Mouse (Mus musculus) MEL (cell line): Measurements from ENCODE around the gene Slit1. TPM values are rescaled to one million over a fixed set of nuclear protein-coding genes. Genes with fewer than 3 reads are reported as not detected.

Source experiments
- DNase-seq: peaks from one replicate; pipeline ENCODE4 v3.0.0; 2011; ENCODE audit warnings: low read depth, low spot score
- H3K27ac ChIP-seq: 2 replicates; pipeline ENCODE4 v1.5.1; 2012; ENCODE audit warnings: low read depth, mild to moderate bottlenecking, control low read depth, low read length, moderate library complexity; ENCODE audit not compliant: control insufficient read depth
- H3K27me3 ChIP-seq, 2 experiments: fragments of 150-350 bp in 1 of 2; sonication (generic) in 1 of 2; 2 replicates each; pipeline ENCODE4 v1.6.1; 2012; ENCODE audit warnings: low read length in 2 of 2, mild to moderate bottlenecking in 2 of 2, improper control_type of control experiment in 1 of 2, moderate library complexity in 1 of 2; ENCODE audit not compliant: insufficient read depth in 2 of 2, control insufficient read depth in 1 of 2
- H3K36me3 ChIP-seq, 2 experiments: 2 replicates each; pipeline ENCODE4 v1.6.1; 2012 to 2014; ENCODE audit warnings: low read length in 2 of 2, improper control_type of control experiment in 1 of 2, inconsistent platforms in 1 of 2, mild to moderate bottlenecking in 1 of 2; ENCODE audit not compliant: insufficient read depth in 2 of 2, control insufficient read depth in 1 of 2
- H3K4me1 ChIP-seq, 2 experiments: fragments of 150-350 bp in 1 of 2; sonication (generic) in 1 of 2; 2 replicates each; pipeline ENCODE4 v1.6.1; 2012; ENCODE audit warnings: low read length in 2 of 2, improper control_type of control experiment in 1 of 2, mild to moderate bottlenecking in 1 of 2; ENCODE audit not compliant: insufficient read depth in 2 of 2, control insufficient read depth in 1 of 2
- H3K4me3 ChIP-seq, 2 experiments: fragments of 150-350 bp in 1 of 2; sonication (generic) in 1 of 2; 2 replicates each; pipeline ENCODE4 v1.5.1; 2012; ENCODE audit warnings: low read depth in 2 of 2, low read length in 2 of 2, mild to moderate bottlenecking in 2 of 2, moderate library complexity in 2 of 2, control low read depth in 1 of 2, improper control_type of control experiment in 1 of 2; ENCODE audit not compliant: control insufficient read depth in 1 of 2, insufficient read depth in 1 of 2
- H3K79me2 ChIP-seq: 2 replicates; pipeline ENCODE4 v1.6.1; 2012; ENCODE audit warnings: mild to moderate bottlenecking, low read length, moderate library complexity; ENCODE audit not compliant: control insufficient read depth, poor library complexity, insufficient read depth
- H3K9ac ChIP-seq: 2 replicates; pipeline ENCODE4 v1.6.1; 2012; ENCODE audit warnings: low read depth, mild to moderate bottlenecking, control low read depth, low read length, moderate library complexity; ENCODE audit not compliant: control insufficient read depth, poor library complexity, severe bottlenecking
- H3K9me3 ChIP-seq: fragments of 150-350 bp; sonication (generic); replicated peaks from 2 replicates; pipeline ENCODE4 v1.6.1; 2012; ENCODE audit warnings: mild to moderate bottlenecking, low read length, improper control_type of control experiment, moderate library complexity; ENCODE audit not compliant: insufficient read depth
- BHLHE40 ChIP-seq: IDR thresholded peaks from 2 replicates; pipeline ENCODE4 v1.6.1; 2012; ENCODE audit warnings: low read depth, mild to moderate bottlenecking, inconsistent platforms, low read length, improper control_type of control experiment, borderline replicate concordance
- CTCF ChIP-seq, 3 experiments: IDR thresholded peaks in 2 of 3; conservative IDR thresholded peaks in 1 of 3; 2 replicates each; pipeline ENCODE4 v1.5.1; 2011 to 2012; ENCODE audit warnings: low read length in 3 of 3, low read depth in 2 of 3, mild to moderate bottlenecking in 2 of 3, improper control_type of control experiment in 1 of 3, inconsistent platforms in 1 of 3, mixed read lengths in 1 of 3, moderate library complexity in 1 of 3; ENCODE audit not compliant: control insufficient read depth in 1 of 3, insufficient read depth in 1 of 3, poor library complexity in 1 of 3, severe bottlenecking in 1 of 3
- EP300 ChIP-seq, 2 experiments: IDR thresholded peaks; 2 replicates each; pipeline ENCODE4 v1.6.1; 2011; ENCODE audit warnings: improper control_type of control experiment in 2 of 2, low read length in 2 of 2, low read depth in 1 of 2, mild to moderate bottlenecking in 1 of 2
- ETS1 ChIP-seq: IDR thresholded peaks from 2 replicates; pipeline ENCODE4 v1.6.1; 2012; ENCODE audit warnings: low read depth, mild to moderate bottlenecking, inconsistent platforms, low read length, improper control_type of control experiment, moderate library complexity
- JUND ChIP-seq: IDR thresholded peaks from 2 replicates; pipeline ENCODE4 v1.6.1; 2011; ENCODE audit warnings: low read depth, mild to moderate bottlenecking, improper control_type of control experiment, low read length
- MAFK ChIP-seq: IDR thresholded peaks from 2 replicates; pipeline ENCODE4 v1.6.1; 2011; ENCODE audit warnings: low read depth, mild to moderate bottlenecking, low read length, improper control_type of control experiment, borderline replicate concordance
- MAX ChIP-seq: IDR thresholded peaks from 2 replicates; pipeline ENCODE4 v1.6.1; 2011; ENCODE audit warnings: low read length, improper control_type of control experiment
- MAZ ChIP-seq: IDR thresholded peaks from 2 replicates; pipeline ENCODE4 v1.6.1; 2012; ENCODE audit warnings: low read depth, mild to moderate bottlenecking, inconsistent platforms, low read length, improper control_type of control experiment
- MEF2A ChIP-seq: IDR thresholded peaks from 2 replicates; pipeline ENCODE4 v1.6.1; 2014; ENCODE audit warnings: low read depth, mild to moderate bottlenecking, inconsistent platforms, low read length, improper control_type of control experiment; ENCODE audit not compliant: poor library complexity, insufficient replicate concordance, severe bottlenecking; ENCODE audit errors: extremely low read depth
- MYC ChIP-seq: IDR thresholded peaks from 2 replicates; pipeline ENCODE4 v1.6.1; 2011; ENCODE audit warnings: low read depth, mild to moderate bottlenecking, low read length, improper control_type of control experiment, moderate library complexity
- NRF1 ChIP-seq: IDR thresholded peaks from 2 replicates; pipeline ENCODE4 v1.6.1; 2014; ENCODE audit warnings: low read depth, mild to moderate bottlenecking, inconsistent platforms, low read length, improper control_type of control experiment, moderate library complexity; ENCODE audit not compliant: poor library complexity, insufficient read depth, severe bottlenecking
- POLR2A ChIP-seq, 2 experiments: IDR thresholded peaks; 2 replicates each; pipeline ENCODE4 v1.6.1; 2011 to 2012; ENCODE audit warnings: low read length in 2 of 2, mild to moderate bottlenecking in 2 of 2, control low read depth in 1 of 2, improper control_type of control experiment in 1 of 2, low read depth in 1 of 2, moderate library complexity in 1 of 2; ENCODE audit not compliant: control insufficient read depth in 1 of 2, insufficient read depth in 1 of 2, poor library complexity in 1 of 2
- POLR2AphosphoS2 ChIP-seq: IDR thresholded peaks from 2 replicates; pipeline ENCODE4 v1.6.1; 2011; ENCODE audit warnings: low read length, improper control_type of control experiment
- RAD21 ChIP-seq: IDR thresholded peaks from 2 replicates; pipeline ENCODE4 v1.6.1; 2011; ENCODE audit warnings: mild to moderate bottlenecking, low read depth, low read length, improper control_type of control experiment
- RCOR1 ChIP-seq: IDR thresholded peaks from 2 replicates; pipeline ENCODE4 v1.6.1; 2012; ENCODE audit warnings: low read depth, mild to moderate bottlenecking, inconsistent platforms, low read length, improper control_type of control experiment
- SMC3 ChIP-seq: IDR thresholded peaks from 2 replicates; pipeline ENCODE4 v1.6.1; 2011; ENCODE audit warnings: low read depth, low read length, improper control_type of control experiment
- USF1 ChIP-seq: IDR thresholded peaks from 2 replicates; pipeline ENCODE4 v1.6.1; 2014; ENCODE audit warnings: low read depth, mild to moderate bottlenecking, inconsistent platforms, low read length, improper control_type of control experiment, moderate library complexity
- ZC3H11A ChIP-seq: IDR thresholded peaks from 2 replicates; pipeline ENCODE4 v1.6.1; 2012; ENCODE audit warnings: low read depth, mild to moderate bottlenecking, inconsistent platforms, low read length, improper control_type of control experiment
- ZMIZ1 ChIP-seq: IDR thresholded peaks from 2 replicates; pipeline ENCODE4 v1.6.1; 2012; ENCODE audit warnings: low read depth, mild to moderate bottlenecking, inconsistent platforms, low read length, improper control_type of control experiment, moderate library complexity
- ZNF384 ChIP-seq: IDR thresholded peaks from 2 replicates; pipeline ENCODE4 v1.6.1; 2012; ENCODE audit warnings: low read depth, mild to moderate bottlenecking, inconsistent platforms, low read length, improper control_type of control experiment
- polyA plus RNA-seq, 2 experiments: library from polyadenylated mRNA; stranded (reverse) in 1 of 2; unstranded in 1 of 2; fragments of >175 nt in 1 of 2; fragments of >200 nt in 1 of 2; gene quantifications; 2 replicates each; pipeline versions ENCODE4 v1.2.1 to v1.2.4; 2012; ENCODE audit warnings: low replicate concordance in 2 of 2, low read depth in 1 of 2; ENCODE audit not compliant: insufficient read length in 2 of 2, insufficient read depth in 1 of 2, missing spikeins in 1 of 2
- total RNA-seq: library from RNA; depleted of rRNA; stranded (reverse); fragments of 300-350 nt; gene quantifications from 2 replicates; pipeline ENCODE4 v1.2.3, GENCODE M21; 2012

The Slit1 gene
- total and polyA plus RNA-seq, 3 experiments, result 0.04 TPM; not detected in 1

GRCm38 (mm10) chr19:41656671-41657070 is 86.8 kb downstream of the Slit1 start:
- no peak overlapping the region for H3K9ac ChIP-seq
- no peaks in the 10 kb centered on the region for H3K9me3 ChIP-seq
- no peaks in the 10 kb centered on the region for H3K79me2 ChIP-seq
- H3K27me3 ChIP-seq, result peaks cover 8 to 9% of the 10 kb centered on the region in 2 experiments
- no peaks in the 10 kb centered on the region for H3K4me1 ChIP-seq
- no peaks in the 10 kb centered on the region for H3K36me3 ChIP-seq
- TF ChIP-seq USF1 (no peak), JUND (no peak), POLR2AphosphoS2 (no peak), BHLHE40 (no peak), ZMIZ1 (no peak), EP300 (IDR thresholded peaks at IDR 0.05; ENCODE audit: low read depth in 1 of 2, low read length in 2 of 2) (no peak), RCOR1 (no peak), RAD21 (no peak), MEF2A (no peak), ETS1 (no peak), MAZ (no peak), POLR2A (IDR thresholded peaks at IDR 0.05; ENCODE audit: control insufficient read depth in 1 of 2, insufficient read depth in 1 of 2, low read depth in 1 of 2, low read length in 2 of 2, poor library complexity in 1 of 2) (no peak)
- TF ChIP-seq, all 39 proteins: peak for 0
- DNase-seq, result no peak
- Histone ChIP-seq H3K4me3 (no peak overlapping the region), H3K27ac (no peak overlapping the region)

GRCm38 (mm10) chr19:41655970-41656369 is 87.5 kb downstream of the Slit1 start:
- Histone ChIP-seq H3K4me3 (no peak overlapping the region), H3K4me1 (no peaks in the 10 kb centered on the region), H3K9me3 (no peaks in the 10 kb centered on the region), H3K27me3 (peaks cover 11 to 13% of the 10 kb centered on the region in 2 experiments), H3K36me3 (no peaks in the 10 kb centered on the region), H3K79me2 (no peaks in the 10 kb centered on the region), H3K9ac (no peak overlapping the region), H3K27ac (no peak overlapping the region)
- TF ChIP-seq RAD21 (peak; percentile 87), ZC3H11A (peak; percentile 92), MAFK (no peak), MYC (0 out of 2 replicates have a peak, but pooled peaks have one; percentile 18), CTCF (IDR thresholded peaks at IDR 0.05 in 2 of 3, conservative IDR thresholded peaks at IDR 0.05 in 1 of 3; ENCODE audit: control insufficient read depth in 1 of 3, insufficient read depth in 1 of 3, low read depth in 2 of 3, low read length in 3 of 3, poor library complexity in 1 of 3, severe bottlenecking in 1 of 3) (peak; percentile 87 to 98 (median 92)), JUND (0 out of 2 replicates have a peak, but pooled peaks have one; percentile 17), ZNF384 (no peak), SMC3 (peak; percentile 90), NRF1 (no peak), MAX (no peak)
- peak; percentile 79 for DNase-seq
